Mouse (Mus musculus) hindbrain, embryonic 10.5 days (tissue): ENCODE measurements around the gene Gnb1. TPM values are rescaled to one million over a fixed set of nuclear protein-coding genes. Genes with fewer than 3 reads are reported as not detected.

Source experiments
- DNase-seq: peaks from one replicate; pipeline ENCODE4 v3.0.0-alpha.2; 2017; ENCODE audit warnings: low spot score
- H3K27ac ChIP-seq: fragments of 300-500 bp; sonication (generic); 2 replicates; pipeline ENCODE4 v1.5.1; 2016; ENCODE audit warnings: mild to moderate bottlenecking, moderate library complexity
- H3K27me3 ChIP-seq: fragments of 300-500 bp; sonication (generic); 2 replicates; pipeline ENCODE4 v1.6.1; 2016; ENCODE audit warnings: mild to moderate bottlenecking; ENCODE audit not compliant: poor library complexity, insufficient read depth, severe bottlenecking
- H3K36me3 ChIP-seq: fragments of 300-500 bp; sonication (generic); 2 replicates; pipeline ENCODE4 v1.6.1; 2016; ENCODE audit warnings: mild to moderate bottlenecking, moderate library complexity
- H3K4me1 ChIP-seq: fragments of 300-500 bp; sonication (generic); replicated peaks from 2 replicates; pipeline ENCODE4 v1.6.1; 2016; ENCODE audit warnings: mild to moderate bottlenecking
- H3K4me3 ChIP-seq: fragments of 300-500 bp; sonication (generic); 2 replicates; pipeline ENCODE4 v1.5.1; 2016; ENCODE audit warnings: mild to moderate bottlenecking, moderate library complexity
- H3K9me3 ChIP-seq: fragments of 300-500 bp; sonication (generic); 2 replicates; pipeline ENCODE4 v1.6.1; 2016; ENCODE audit warnings: mild to moderate bottlenecking, moderate library complexity
- WGBS: fragments of 180-500 bp; shearing (Covaris S2); methylation state at CpG from one replicate; pipeline ENCODE4 v1.1.7; 2016; 5-methylcytosine and 5-hydroxymethylcytosine counted together
- polyA plus RNA-seq: library from polyadenylated mRNA; unstranded; fragments of >200 nt; fragmentation: Nextera tagmentation; extraction: Ambion mirVana; gene quantifications from 2 replicates; pipeline ENCODE4 v1.2.1, GENCODE M21; 2016

Gene Gnb1
- polyA plus RNA-seq, 1 experiment from 2014 or later: 670 TPM

DNA sequence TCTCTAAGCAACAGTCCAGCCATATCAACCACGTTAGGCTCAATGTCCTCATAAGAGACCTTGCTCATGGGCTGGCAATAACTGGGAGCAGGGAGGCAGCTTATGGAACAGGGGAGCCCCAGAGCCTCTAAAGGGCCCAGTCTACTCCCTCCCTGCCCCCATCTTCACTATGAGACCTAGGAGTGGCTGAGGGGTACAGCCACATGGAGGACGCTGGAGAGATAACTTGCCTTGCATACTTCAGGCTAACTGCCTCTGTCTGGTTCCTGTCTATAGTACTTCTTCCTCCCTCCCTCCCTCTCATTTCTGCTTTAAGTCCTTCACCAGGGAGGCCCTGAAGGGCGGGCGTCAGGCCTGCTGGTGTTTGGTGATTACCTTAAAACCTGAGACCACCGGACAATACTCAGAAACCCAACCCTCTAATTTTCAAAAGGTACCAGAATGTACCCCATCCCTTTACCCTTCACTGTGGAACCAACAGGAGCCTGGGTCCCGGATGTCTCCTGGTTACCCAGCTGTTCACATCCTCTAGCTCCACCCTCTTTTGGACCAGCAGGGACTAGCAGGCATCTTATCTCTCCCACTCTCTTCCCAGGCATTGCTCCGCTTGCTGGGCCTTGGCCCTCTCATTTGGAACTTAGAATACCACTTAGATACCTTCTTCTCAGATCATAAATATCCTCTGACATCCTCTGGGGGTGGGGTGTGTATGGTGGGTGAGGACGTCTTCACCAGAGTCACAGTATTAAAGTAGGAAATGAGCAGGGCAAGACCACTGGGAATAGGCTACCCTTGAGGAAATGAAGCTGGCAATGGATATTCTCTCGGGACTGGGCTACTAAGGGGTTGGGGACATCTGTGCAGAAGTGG lies 1.8 kb upstream of the Gnb1 start:
- Histone ChIP-seq H3K36me3 (no peaks in the 10 kb centered on the region), H3K4me3 (no peak overlapping the region), H3K9me3 (no peaks in the 10 kb centered on the region), H3K27me3 (no peaks in the 10 kb centered on the region), H3K4me1 (peaks cover 56% of the 10 kb centered on the region), H3K27ac (no peak overlapping the region)
- WGBS: 82% methylated on average over 9 of the region's 9 CpGs
- no peak for DNase-seq

DNA sequence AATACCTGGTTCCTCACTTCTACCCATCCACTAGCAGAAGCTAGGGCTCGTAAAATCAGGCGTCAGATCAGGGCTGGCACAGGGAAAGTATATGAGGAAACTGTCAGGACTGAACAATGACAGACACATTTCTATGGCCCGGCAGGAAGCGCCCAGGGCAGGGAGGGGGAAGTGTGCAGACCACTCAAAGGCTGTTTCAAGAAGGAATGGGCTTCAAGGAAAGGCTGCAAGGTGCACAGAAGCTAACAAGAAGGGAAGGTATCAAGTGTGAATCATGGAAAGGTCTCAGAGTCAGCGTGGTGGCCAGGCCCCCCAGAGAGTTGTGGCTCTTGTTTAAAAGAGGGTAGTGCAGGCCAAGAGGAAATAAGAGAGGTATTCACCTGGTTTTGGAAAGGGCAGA lies 705 bp upstream of the Gnb1 start:
- Histone ChIP-seq H3K9me3 (no peaks in the 10 kb centered on the region), H3K27ac (peak overlapping the region; percentile 100), H3K4me1 (peaks cover 59% of the 10 kb centered on the region), H3K36me3 (no peaks in the 10 kb centered on the region; the same call in 1 of the 2 replicates), H3K4me3 (peak overlapping the region; percentile 99), H3K27me3 (no peaks in the 10 kb centered on the region)
- no peak for DNase-seq
- 35% methylated on average over 5 of the region's 5 CpGs for WGBS

DNA sequence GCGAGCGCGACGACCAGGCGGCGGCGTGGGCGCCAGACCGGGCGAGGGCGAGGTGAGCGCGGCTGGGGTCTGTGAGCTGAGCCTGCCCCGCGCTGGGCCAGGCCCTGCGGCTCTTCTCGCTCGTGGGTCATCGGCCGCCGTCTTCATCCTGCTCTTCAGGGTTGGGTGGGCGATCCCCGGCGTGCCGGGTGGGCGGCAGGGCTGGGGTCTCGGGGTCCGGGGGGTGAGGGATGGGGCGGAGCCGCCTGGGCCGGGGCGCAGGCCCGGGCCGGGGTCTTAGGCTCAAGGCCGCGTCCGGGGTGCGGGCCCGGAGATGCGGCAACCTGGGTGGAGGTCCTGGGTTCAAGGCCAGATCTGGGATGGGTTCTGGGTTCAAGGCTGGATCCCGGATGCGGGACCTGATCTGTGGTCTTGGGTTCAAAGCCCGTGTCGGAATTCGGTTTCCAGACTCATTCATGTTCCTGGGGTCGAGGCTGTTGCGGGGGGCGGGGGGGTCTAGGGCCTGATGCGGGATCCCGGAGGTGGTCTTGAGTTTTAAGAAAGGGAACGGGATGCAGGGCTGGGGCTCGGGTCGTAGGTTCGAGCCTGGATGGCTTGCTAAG lies 469 bp downstream of the Gnb1 start:
- peaks cover 59% of the 10 kb centered on the region for H3K4me1 ChIP-seq
- H3K36me3 ChIP-seq: peaks cover 6% of the 10 kb centered on the region; the same call in 1 of the 2 replicates
- H3K4me3 ChIP-seq: peak overlapping the region; percentile 99
- no peaks in the 10 kb centered on the region for H3K27me3 ChIP-seq
- H3K27ac ChIP-seq: peak overlapping the region; percentile 100
- under 1% methylated on average over 54 of the region's 54 CpGs for WGBS
- DNase-seq: peak; percentile 65
- H3K9me3 ChIP-seq: no peaks in the 10 kb centered on the region

DNA sequence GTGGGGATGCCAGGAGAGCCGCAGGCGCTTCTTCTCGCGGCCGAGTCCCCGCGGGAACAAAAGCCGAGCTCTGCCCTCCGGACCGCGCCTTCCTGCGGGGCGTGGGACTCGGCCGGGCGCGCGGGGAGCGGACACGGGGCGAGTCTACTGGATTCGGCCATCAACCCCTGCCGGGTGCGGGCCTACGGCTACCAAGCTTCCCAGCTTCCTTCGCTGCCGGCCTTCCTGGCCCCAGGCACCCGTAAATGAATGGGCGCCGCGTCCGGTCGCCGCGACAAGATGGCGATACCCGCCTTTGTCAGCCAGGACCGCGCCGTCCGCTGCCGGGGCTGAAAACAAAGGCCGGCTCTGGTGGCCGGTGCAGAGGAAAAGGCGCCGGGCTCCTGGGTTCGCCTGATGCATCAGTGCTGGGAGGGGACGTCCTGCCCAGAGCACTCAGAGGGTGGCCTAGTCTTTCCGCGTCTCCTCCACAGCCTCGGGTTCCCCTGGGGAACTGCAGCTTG lies 1.0 kb downstream of the Gnb1 start:
- peaks cover 11% of the 10 kb centered on the region; the same call in 1 of the 2 replicates for H3K36me3 ChIP-seq
- peak overlapping the region; percentile 99 for H3K4me3 ChIP-seq
- peak overlapping the region; percentile 100 for H3K27ac ChIP-seq
- peak; percentile 76 for DNase-seq
- no peaks in the 10 kb centered on the region for H3K27me3 ChIP-seq
- under 1% methylated on average over 51 of the region's 51 CpGs for WGBS
- no peaks in the 10 kb centered on the region for H3K9me3 ChIP-seq
- H3K4me1 ChIP-seq: peaks cover 59% of the 10 kb centered on the region

DNA sequence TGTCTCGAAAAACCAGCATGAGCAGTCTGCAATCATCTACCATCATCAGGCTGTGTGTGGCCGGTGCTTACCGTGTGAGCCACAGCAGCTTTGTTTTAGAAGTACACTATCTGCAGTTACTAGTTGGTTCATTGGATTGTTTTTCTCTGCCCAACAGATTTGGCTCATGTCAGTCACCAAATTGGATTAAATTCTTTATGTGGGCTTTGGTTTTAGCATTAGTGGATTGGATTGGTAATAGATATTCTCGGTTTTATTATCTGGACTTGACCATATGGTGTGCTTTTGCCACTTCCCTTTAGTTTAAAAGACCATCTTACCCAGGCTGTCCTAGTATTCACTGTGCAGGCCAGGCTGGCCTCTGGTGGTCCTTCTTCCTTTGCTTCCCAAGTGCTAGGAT lies 3.7 kb downstream of the Gnb1 start:
- no peak for DNase-seq
- WGBS: 88% methylated on average over 4 of the region's 4 CpGs
- Histone ChIP-seq H3K27ac (no peak overlapping the region), H3K4me1 (peaks cover 38% of the 10 kb centered on the region), H3K4me3 (peak overlapping the region; percentile 1; the same call in 1 of the 2 replicates), H3K36me3 (peaks cover 12% of the 10 kb centered on the region; the same call in 1 of the 2 replicates), H3K9me3 (no peaks in the 10 kb centered on the region), H3K27me3 (no peaks in the 10 kb centered on the region)

- H3K27me3 ChIP-seq: no peaks in the 10 kb centered on the region
- 86% methylated on average over 3 of the region's 3 CpGs for WGBS
- H3K27ac ChIP-seq: no peak overlapping the region
- H3K36me3 ChIP-seq: peaks cover 27% of the 10 kb centered on the region
- H3K4me3 ChIP-seq: no peak overlapping the region
- peaks cover 28% of the 10 kb centered on the region for H3K4me1 ChIP-seq
- DNase-seq: no peak
- H3K9me3 ChIP-seq: no peaks in the 10 kb centered on the region
Measured at GRCm38 (mm10) chr4:155497963-155498362, 6.8 kb downstream of the Gnb1 start.

DNA sequence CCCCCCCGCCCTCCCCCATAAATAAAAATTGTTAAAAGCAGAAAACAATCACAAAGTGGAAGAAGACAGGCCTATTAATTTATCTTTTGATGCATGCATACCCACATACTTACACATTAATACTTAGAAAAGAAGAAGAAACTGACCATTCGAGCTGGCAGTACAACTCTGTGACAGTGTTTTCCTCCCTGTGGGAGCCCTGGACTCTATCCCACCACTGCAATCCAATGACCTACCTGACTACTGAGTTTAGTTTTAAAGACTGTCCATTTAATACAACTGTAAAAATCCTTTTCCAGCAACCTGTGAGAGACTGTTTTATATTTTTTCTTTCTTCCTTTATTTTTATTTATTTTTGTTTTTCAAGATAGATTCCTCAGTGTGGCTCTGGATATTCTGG lies 10.0 kb downstream of the Gnb1 start:
- 0 out of 2 replicates have a peak, but pooled peaks cover 17% of the 10 kb centered on the region for H3K4me1 ChIP-seq
- no peak overlapping the region for H3K4me3 ChIP-seq
- H3K36me3 ChIP-seq: peaks cover 48% of the 10 kb centered on the region
- H3K27me3 ChIP-seq: no peaks in the 10 kb centered on the region
- no peak overlapping the region for H3K27ac ChIP-seq
- WGBS: 76% methylated on average over 2 of the region's 2 CpGs
- no peak for DNase-seq
- H3K9me3 ChIP-seq: no peaks in the 10 kb centered on the region

DNA sequence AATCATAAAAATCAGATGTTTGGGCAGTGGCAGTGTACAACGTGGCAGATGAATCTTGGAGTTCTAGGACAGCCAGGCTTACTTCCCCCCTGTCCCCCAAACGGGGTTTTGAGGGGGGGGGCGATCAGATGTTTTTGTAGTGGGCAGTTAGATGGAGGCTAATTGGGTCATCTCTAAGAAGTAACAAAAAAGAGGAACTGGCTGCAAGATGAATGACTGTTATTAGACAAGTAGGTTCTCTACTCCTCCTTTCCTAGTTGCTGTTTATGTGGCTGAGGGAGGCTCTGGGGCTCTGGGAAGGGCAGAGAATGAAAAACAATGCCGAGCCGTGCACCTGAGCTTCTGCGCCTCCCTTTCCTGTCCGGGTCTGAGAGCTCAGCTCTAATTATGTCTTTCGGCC lies 13.9 kb downstream of the Gnb1 start:
- no peaks in the 10 kb centered on the region for H3K27me3 ChIP-seq
- 83% methylated on average over 8 of the region's 8 CpGs for WGBS
- peaks cover 37% of the 10 kb centered on the region for H3K36me3 ChIP-seq
- H3K4me3 ChIP-seq: no peak overlapping the region
- no peak overlapping the region for H3K27ac ChIP-seq
- H3K4me1 ChIP-seq: 0 out of 2 replicates have a peak, but pooled peaks cover 17% of the 10 kb centered on the region
- DNase-seq: no peak
- H3K9me3 ChIP-seq: no peaks in the 10 kb centered on the region

- Histone ChIP-seq H3K4me3 (no peak overlapping the region), H3K27me3 (no peaks in the 10 kb centered on the region), H3K4me1 (0 out of 2 replicates have a peak, but pooled peaks cover 17% of the 10 kb centered on the region), H3K9me3 (no peaks in the 10 kb centered on the region), H3K36me3 (peaks cover 37% of the 10 kb centered on the region), H3K27ac (no peak overlapping the region)
- no peak for DNase-seq
- 81% methylated on average over 5 of the region's 5 CpGs for WGBS
Measured at GRCm38 (mm10) chr4:155505671-155506295, 14.6 kb downstream of the Gnb1 start.

GRCm38 (mm10) chr4:155508614-155509013 lies 17.5 kb downstream of the Gnb1 start:
- no peak for DNase-seq
- H3K27me3 ChIP-seq: no peaks in the 10 kb centered on the region
- no peak overlapping the region for H3K4me3 ChIP-seq
- 92% methylated on average over 4 of the region's 4 CpGs for WGBS
- 0 out of 2 replicates have a peak, but pooled peaks cover 11% of the 10 kb centered on the region for H3K4me1 ChIP-seq
- no peaks in the 10 kb centered on the region for H3K9me3 ChIP-seq
- H3K36me3 ChIP-seq: peaks cover 26% of the 10 kb centered on the region
- no peak overlapping the region for H3K27ac ChIP-seq

DNA sequence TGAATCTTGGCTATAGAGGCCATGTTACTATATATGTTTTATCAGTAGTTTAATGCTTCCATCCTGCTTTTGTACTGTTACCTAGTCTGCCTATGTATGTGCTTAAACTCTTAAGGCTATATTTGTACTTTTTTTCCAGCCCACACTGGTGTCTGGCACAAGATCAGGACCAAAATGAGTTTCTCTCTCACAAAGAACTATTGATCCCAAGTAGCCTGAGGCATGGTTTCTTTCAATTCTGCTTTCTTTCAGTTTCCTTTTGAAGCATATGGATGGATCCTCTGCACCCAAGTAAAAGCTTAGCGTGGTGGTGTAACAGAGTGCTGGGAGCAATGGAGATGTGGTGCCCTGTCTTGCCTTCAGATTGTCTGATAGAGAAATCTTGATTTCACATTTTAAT lies 19.8 kb downstream of the Gnb1 start:
- 84% methylated on average over 1 of the region's 1 CpGs for WGBS
- DNase-seq: no peak

GRCm38 (mm10) chr4:155514810-155515209 lies 23.6 kb downstream of the Gnb1 start:
- no peak for DNase-seq
- peaks cover 54% of the 10 kb centered on the region for H3K36me3 ChIP-seq
- H3K4me1 ChIP-seq: no peaks in the 10 kb centered on the region
- no peak overlapping the region for H3K4me3 ChIP-seq
- 93% methylated on average over 2 of the region's 2 CpGs for WGBS
- H3K9me3 ChIP-seq: no peaks in the 10 kb centered on the region
- no peaks in the 10 kb centered on the region for H3K27me3 ChIP-seq
- H3K27ac ChIP-seq: no peak overlapping the region

More for the DNA sequence above, 19.8 kb downstream of the Gnb1 start:
- Histone ChIP-seq H3K27me3 (no peaks in the 10 kb centered on the region), H3K9me3 (no peaks in the 10 kb centered on the region), H3K4me1 (no peaks in the 10 kb centered on the region), H3K36me3 (peaks cover 25% of the 10 kb centered on the region), H3K4me3 (no peak overlapping the region), H3K27ac (no peak overlapping the region)
